Mouse (Mus musculus): ENCODE results near the gene Trim71.

DNA sequence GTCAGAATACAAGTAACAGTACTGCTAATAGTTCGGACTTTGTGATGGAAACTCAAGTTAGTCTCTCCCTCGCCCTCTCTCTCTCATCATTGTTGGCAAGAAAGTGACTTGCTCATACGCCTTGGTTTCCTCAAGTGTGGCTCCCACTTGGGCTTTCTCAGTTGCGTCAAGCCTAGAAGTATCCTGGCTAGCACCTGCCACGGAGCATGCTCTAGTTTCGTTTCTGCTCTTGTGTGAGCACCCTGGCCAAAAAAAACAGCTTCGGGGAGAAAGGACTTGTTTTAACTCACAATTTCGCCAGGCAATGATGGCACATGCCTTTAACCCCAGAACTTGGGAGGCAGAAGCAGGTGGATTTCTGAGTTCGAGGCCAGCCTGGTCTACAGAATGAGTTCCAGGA, 87.2 kb downstream of the Trim71 start:
- TF ChIP-seq GATA1 (IDR thresholded peaks at IDR 0.05; ENCODE audit: borderline replicate concordance, low read length), result no peak
- no peak for TF ChIP-seq FLI1 (IDR thresholded peaks at IDR 0.05; ENCODE audit: low read length)
